In genomic region chr6:144902267-144902995, GRCm38 (mm10) we compare ENCODE assay signal across 7 mouse cellular contexts.
A peak's percentile ranks its signal among the peaks of the same experiment; 100 is the strongest.
DNase-seq lines count a peak whose midpoint lies in the region; ATAC-seq lines count a peak whose summit lies in the region.

No protein-coding gene starts in this region.

- H3K9me3 ChIP-seq in forebrain, embryonic 14.5 days (replicated peaks; ENCODE audit: control insufficient read depth, low read length) = no peaks in the 10 kb centered on the region

- H3K27me3 ChIP-seq in forebrain, embryonic 14.5 days (replicated peaks; ENCODE audit: control insufficient read depth, insufficient read depth, low read length) = no peaks in the 10 kb centered on the region

- 72% methylated on average over 20 of the region's 20 CpGs for WGBS in forebrain, embryonic 14.5 days

- peak; percentile 90 for DNase-seq in T-cell, adult 2 months (ENCODE audit: low spot score)
- DNase-seq in heart, adult 18-20 months = peak; percentile 56 to 75
- peak; percentile 50 to 51 for DNase-seq in lung, adult 18-20 months
- DNase-seq in spleen, postnatal 10 days (ENCODE audit: low spot score in 2 of 2) = peak; percentile 57 to 79
- no peak for DNase-seq in forebrain, embryonic 14.5 days (ENCODE audit: low spot score)
- no peak for DNase-seq in yolk sac, embryonic 10.5 days (ENCODE audit: low spot score)

- peak; percentile 86 for ATAC-seq in CD4-positive, CD25-positive, alpha-beta regulatory T cell, adult 4 months
- no peak for ATAC-seq in forebrain, embryonic 14.5 days

- H3K36me3 ChIP-seq in forebrain, embryonic 14.5 days (ENCODE audit: control insufficient read depth, insufficient read depth, low read length) = no peaks in the 10 kb centered on the region

- H3K4me3 ChIP-seq in forebrain, embryonic 14.5 days (ENCODE audit: low read depth, low read length) = no peak overlapping the region

- no peak overlapping the region for H3K9ac ChIP-seq in forebrain, embryonic 14.5 days (ENCODE audit: low read length)

- H3K4me1 ChIP-seq in forebrain, embryonic 14.5 days (ENCODE audit: control insufficient read depth, insufficient read depth, low read length) = peaks cover 6% of the 10 kb centered on the region; the same call in 1 of the 2 replicates

- no peak overlapping the region for H3K4me2 ChIP-seq in forebrain, embryonic 14.5 days (ENCODE audit: low read length)

- no peak overlapping the region for H3K27ac ChIP-seq in forebrain, embryonic 14.5 days (ENCODE audit: low read depth, low read length)

Comparison
In these comparisons a context has a peak if more than half of its experiments do, and no peak if none do; other contexts are left out.
1. DNase-seq: peak in T-cell, adult 2 months (single experiment), heart, adult 18-20 months (2 of 2), lung, adult 18-20 months (2 of 2) and spleen, postnatal 10 days (2 of 2); none in forebrain, embryonic 14.5 days (single experiment) and yolk sac, embryonic 10.5 days (single experiment).